Mouse (Mus musculus) cerebellum, postnatal 14 days (tissue): ENCODE measurements at regions not wholly inside any gene's neighbourhood (a gene's known extent, or its start where the extent isn't known, plus 50 kb on each side); places are given as distances from the start of the nearest gene placed in this dataset.
A peak's percentile ranks its signal among the peaks of the same experiment; 100 is the strongest.

Experiments
- DNase-seq, 2 experiments: peaks; one replicate each; pipeline ENCODE4 v3.0.0; 2021; ENCODE audit warnings: mixed read lengths in 2 of 2

DNA sequence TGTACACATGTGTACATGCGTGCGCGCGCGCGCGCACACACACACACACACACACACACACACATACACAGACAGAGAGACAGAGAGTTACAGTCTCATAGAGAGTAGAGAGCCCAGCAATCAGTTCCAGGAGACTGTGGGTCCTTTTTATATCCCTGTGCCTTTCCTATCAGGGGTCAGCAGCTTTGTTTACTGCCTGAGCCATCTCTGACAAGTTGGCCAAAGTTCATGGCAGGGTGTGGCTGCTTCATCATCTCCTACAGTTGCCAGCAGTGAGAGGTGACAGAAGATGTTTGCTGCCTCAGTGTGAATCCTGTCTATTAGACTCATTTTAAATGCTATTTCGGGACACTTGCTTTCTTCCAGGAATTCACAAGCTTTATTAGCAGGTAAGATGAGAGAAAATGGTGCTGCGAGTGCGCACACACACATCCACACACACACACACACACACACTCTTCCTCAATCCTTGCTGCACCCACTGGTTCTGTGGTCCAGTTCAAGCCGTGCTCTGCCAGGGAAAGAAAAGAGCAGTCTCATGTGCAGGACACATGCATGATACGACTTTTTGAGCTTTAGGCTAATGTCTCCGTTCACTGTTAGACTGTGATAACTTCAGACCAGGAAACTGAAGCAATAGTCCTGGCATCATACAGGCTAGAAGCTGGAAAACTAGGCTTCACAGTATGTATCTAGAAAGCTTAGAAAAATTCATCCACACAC is 234.9 kb upstream of the Map3k1 start:
- DNase-seq = no peak

- DNase-seq = no peak
Observed at GRCm38 (mm10) chr13:112044372-112044771, 235.6 kb upstream of the Map3k1 start.

DNA sequence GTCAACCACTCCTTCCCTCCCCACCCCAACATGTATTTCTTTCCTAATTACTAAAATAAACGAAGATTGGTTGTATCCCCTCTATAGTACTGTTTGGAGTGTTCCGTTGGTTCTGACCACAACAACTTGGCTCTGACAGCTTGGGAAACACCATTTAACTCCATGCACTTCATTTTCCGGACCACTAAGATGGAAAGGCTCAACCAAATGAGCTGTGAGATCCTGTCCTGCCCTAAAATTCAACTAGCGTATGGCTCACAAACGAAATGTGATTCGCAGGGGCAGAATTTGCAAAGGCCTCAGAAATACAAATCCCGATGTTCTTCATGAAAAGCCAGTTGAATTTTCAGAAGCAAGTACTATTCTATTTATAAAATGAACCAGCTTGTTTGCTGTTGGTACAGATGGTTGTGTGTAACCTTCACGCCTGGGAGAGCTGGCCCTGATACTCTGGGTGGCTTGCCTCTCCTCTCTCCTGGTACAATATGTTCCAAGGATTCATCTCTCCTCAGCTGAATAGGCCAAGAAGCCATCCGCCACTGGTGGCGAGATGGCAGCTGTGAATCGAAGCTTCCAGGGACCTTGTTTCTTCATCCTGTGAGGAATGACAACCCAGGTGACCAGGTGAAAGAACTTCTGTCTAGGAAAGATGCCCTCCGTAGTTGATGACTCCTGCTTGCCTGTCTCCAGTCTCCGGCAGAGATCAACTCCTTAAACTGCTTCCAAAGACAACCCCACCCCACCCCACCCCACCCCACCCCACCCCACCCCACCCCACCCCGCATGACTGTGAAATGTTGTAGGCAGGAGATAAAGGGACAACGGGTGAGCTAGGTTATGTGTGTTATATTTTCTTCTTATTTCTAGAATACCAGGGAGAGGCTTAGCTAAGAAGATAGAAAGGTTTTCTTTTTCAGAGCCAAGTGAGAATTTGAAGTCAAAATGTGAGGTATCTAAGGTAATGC is 237.7 kb upstream of the Map3k1 start:
- peak; percentile 72 to 75 for DNase-seq

- peak in 1 of 2 experiments; percentile 21 for DNase-seq
Observed at GRCm38 (mm10) chr13:112047408-112047807, 238.6 kb upstream of the Map3k1 start.

DNA sequence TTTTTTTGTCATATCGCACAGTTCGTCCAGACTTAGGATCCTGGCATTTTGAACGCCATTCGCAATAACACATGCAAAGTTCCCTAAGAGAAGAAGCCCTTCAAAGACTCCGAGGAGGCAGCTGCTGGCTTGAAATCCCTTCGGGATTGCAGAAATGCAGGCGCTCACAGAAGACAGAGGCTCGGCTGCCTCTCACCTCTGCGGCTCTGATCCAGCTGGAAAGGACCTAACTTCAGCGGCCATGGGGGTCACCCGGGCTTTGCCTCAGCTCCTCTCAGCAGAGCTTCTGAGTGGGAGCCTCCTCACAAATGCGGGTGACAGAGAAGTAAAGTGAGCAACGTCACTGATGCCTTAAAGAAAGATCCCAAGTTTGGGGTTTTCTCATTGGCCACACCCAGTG is 239.1 kb upstream of the Map3k1 start:
- peak; percentile 40 to 44 for DNase-seq

DNA sequence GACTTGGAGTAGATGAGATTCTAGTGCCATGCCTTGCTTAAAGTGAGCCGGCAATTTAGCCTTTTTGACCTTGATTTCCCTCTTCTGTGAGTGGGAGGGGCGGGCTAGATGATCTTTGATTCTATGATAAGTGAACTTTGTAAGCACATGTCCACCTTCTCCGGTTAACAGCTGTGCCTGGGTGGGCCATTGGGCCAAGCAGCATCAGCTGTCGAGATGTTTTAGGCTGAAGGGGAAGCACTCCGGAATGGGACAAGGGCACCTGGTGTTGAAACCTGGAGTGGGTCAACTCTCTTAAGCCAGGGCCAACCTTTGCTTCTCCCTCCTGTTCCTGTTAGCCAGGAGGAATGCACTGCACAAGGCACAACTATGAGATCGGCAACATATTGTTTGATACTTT is 239.5 kb upstream of the Map3k1 start:
- DNase-seq = no peak

DNA sequence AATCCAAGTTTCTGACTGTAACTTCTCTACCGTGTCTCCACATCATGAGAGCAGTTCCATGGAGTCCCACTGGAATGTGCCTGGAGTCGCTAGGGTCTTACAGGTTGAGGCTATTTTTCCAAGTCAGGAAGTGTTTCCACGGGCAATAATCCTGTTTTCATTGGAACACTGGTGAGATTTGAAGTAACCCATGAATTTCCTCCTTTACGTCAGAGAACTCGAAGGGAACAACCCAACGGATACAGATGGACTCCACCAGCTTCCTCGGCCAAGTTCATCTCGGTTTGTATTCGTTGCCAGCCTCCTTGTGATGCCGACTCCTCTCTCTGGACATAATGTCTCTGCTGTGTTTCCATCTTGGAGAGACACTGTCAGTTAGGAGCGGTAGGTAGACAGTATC is 237.4 kb upstream of the Ankrd55 start:
- DNase-seq = no peak

- no peak for DNase-seq
Observed at GRCm38 (mm10) chr13:112052011-112052410, 236.2 kb upstream of the Ankrd55 start.

DNA sequence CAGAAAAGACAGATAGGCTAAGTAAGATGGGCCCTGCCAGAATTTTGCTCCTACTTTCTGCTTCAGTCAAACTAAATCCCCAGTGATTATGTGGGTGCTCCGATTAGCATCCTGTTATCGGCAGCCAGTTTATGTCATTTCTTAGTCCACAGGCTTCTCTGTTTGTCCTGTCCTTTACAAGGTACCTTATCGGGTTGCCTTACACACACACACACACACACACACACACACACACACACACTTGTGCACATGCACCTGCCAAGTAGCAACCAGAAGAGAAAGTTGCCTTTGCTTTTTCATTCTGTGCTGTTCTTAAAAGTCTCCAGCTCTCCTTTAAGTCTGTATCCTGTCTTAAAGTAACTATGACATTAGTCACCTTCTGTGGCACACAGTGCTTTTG is 235.8 kb upstream of the Ankrd55 start:
- DNase-seq = no peak

DNA sequence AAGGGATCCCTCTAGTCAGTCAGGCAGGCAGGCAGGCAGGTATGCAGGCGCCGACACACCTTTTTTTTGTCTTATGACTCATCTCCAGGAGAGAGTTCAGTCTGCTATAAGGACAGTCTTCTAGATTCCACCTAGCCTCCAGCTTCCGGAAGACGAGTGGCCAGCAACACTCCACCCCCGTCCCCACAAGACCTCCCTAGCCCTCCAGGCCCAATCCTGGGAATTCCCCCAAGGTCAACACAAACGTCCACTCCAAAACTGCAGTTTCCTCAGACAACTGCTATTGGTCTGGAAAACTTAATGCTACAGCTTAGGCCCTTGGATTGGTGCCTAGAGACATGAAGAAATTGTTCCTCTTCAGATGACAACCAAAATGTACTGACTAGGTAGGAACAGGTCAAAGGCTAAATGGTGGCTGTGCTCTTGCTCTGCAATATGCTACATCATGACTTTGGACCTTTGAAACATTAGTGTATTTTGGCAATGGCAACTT is 233.3 kb upstream of the Ankrd55 start:
- no peak for DNase-seq

DNA sequence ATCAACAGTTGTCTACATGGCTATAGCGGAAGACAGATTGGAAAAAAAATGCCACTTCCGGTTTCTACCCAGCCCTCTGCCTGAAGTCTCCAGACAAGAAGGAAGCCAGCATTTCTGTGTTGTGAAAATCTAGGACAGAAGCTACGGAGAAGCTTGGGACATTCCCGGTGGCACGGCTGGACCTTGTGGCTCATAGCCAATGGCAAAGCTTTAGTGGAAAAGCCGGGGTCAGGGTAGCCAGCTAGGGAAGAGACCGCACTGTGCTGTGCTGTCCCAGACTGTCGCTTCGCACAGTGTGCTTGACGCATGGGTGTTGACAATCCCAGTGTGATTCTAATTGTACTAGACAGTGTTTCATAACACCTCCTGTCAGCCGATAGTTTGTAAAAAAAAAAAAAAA is 230.0 kb upstream of the Ankrd55 start:
- peak; percentile 66 to 71 for DNase-seq

DNA sequence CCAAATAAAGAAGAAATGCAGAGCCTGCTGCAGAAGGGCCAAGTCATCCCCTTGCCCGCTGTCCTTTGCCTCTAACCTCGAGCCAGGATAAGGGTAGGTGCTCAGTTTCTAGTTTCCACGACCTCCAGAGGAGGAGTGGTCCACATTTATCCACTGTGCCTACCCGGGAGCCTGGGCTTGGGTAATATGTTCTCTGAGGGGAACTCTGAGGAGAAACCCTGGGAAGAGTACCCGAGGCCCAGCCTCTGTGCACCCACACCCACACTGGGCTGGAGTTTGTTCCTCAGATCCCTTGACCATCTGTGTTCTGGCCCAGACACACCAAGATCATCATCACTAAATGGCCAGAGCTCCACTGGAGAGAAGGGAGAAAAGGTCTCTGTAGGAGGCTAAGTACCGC is 229.5 kb upstream of the Ankrd55 start:
- DNase-seq = no peak

DNA sequence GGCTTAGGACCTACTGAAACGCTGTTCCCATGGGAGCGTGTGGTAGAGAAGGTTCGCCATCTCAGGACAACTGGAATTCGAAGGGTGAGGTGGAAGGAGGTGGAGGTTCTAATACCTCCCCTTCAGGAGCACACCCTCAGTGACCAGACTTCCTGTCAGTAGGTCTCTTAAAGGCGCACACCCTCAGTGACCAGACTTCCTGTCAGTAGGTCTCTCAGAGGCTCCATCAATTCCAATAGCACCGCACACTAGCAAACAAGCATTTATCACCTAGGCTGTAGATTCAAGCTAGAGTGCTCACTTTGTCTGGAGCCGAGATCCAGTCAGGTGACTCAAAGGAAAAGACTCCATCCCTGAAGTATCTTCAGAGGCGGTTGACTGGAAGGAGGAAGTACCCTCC is 226.2 kb upstream of the Ankrd55 start:
- no peak for DNase-seq

DNA sequence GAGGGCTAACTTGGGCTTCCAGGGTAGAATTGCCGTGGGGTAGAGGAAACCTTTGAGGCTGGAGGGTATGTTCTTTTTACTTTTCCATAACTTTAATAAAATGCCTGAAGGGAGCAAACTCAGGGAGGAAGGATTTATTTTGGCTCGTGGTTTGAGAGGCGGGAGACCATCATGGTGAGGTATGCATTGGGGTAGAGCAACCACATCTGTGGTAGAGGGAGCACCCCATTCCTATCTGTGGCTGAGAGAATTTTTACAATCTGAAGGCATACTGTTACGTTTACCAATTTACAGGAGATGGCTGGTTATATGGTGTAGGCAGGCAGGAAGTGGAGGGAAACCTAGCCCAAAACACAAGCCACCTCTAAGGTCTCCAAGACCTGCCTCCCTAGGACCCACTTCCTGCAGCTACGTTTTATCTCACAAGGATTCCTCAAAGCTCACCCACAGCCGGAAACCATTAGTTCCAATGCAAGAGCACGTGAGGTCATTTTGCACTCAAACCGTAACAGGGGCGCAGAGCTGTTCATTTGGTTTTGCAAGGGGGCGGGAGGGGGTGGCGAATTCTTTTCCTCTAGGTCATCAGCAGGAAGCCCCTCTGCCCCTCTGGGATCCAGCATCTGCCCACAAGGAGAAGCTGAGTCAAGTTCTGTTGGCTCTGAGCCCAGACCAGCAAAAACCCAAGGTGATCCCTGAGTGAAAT is 224.7 kb upstream of the Ankrd55 start:
- no peak for DNase-seq

DNA sequence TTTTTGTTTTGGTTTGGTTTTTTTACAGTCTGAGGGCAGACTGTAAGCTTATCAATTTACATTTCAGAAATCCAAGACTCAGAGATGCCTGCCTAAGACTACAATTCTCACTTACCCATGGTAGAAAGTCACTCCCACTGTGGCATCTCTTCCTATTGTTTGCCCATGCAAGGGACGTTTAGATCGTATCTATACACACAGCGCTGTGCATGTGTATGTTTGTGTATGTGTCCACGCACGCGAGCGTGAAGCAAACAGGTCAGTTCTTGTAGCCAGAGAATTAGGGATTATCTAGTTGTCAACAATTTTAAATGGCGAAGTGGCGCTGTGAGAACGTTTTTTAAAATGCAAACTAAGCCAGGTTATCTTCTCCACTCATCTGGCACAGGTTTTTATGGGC is 223.6 kb upstream of the Ankrd55 start:
- no peak for DNase-seq

GRCm38 (mm10) chr13:112067066-112067847 is 221.0 kb upstream of the Ankrd55 start:
- peak in 1 of 2 experiments; percentile 23 for DNase-seq

DNA sequence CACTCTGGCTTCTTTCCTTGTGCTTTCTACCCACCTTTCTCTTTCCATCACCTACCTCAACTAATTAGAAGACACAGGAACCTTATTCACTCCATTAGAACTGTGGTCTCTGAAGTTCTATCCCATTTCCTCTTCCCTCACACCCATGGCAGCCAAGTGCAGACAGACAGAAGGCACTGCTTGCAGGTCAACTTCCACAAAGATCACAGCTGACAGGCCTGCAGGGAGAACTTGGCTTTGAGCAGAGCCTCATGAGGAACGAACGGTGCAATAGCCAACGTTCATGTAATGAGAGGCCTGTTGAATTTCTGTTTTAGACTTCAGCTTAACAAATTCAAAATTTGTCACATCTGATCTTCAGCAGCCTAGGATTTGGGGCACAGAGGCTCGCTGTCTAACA is 217.5 kb upstream of the Ankrd55 start:
- peak in 1 of 2 experiments; percentile 24 for DNase-seq

DNA sequence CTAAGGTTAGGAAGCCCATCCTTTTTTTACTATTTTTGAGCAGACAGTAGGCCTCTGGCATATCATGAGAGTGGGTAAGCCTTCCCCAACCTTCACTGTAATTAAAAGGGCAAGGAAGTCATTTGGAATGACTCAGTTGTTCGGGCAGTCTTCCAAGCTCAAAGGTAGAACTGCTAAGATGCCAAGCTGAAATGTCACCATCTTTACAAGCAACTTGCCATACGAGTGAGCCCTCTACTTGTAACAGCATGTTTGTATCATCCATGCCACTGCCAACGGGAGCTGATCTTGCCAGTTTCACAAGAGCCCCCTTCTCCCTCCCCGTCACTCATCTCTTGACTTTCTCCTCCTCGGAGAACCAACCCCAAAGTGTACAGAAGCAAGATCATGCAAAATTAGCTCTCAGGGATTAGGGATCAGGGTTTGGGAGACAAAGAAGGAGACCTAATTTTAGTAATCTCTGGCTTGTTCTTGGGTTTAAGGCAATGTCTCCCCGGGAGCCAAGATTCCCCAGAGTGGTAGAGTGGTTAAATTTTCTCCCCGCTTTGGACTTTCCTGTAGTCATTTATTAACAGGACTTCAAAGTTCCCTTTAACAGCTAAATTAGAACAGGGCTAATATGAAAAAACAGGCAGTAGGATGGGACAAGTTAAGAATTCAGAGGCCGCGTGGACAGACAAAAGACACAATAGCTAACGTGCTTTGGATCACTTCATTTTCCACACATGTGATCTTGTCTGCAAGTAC is 216.9 kb upstream of the Ankrd55 start:
- DNase-seq = no peak

DNA sequence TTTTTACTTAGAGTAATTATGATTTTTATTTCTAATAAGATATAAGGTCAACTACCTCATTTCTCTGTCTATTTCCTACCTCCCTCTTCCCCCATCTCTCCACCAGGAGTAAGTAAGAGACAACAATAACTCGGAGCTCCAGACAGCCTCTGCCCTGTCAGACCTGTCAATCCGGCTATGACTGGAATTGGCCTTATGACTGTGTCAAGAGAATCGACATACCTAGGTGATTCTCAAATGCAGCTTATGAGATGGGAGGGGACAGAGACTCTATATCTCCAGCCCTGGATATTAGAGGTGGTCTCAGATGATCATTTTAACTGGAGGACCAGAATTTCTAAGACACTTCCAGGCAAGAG is 216.3 kb upstream of the Ankrd55 start:
- no peak for DNase-seq

- no peak for DNase-seq
Observed at GRCm38 (mm10) chr13:112073519-112074406, 214.5 kb upstream of the Ankrd55 start.
